Mouse (Mus musculus): Measurements from ENCODE around the gene Mdc1.
A peak's percentile ranks its signal among the peaks of the same experiment; 100 is the strongest.

Mdc1 gene

DNA sequence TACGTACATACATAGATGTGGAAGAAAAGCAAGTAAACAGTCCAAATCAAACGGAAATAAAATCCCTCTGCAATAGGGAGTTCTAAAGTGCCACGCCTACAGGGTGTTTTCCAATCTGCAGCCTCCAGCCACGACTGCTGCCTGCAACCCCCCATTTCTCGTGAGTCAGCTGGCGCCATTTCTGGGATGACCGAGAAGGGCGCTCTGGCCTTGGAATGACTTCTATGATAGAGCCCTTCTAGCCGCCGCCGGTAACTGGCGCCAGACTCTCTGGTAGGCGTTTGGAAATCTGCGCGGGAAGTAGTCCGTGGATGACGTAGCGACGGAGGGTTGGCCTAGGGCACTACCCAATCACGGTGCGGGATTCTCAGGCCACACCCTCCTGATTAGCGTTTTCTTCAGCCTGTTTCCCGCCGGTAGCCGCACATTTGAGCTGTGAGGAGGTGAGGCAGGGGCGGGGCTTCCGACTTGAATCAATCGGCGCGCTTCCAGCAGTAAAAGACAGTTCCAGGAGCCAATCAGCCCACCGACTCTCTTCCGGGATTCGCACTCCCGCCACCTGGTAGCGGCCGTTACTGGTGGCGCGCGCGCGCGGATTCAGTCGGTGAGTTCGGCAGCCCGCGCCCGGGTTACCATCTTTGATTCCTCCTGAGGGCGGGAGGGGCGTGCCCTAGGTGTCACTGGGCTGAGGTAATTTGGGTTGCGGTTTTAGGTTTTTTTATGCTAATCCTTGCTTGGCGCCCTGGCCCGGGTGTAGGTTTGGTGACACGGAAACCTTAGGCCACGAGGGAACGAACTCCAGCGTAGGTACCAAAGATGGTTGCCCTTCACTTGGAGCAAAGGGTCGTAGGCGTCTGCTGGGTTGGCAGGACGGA lies at the start of gene Mdc1:
Gene Mdc1 (plus strand): TSS at position 440 of the 875 bp plus-strand sequence.
- DNase-seq (ENCODE audit: extremely low read depth, insufficient read length, low spot score): peak; percentile 99

DNA sequence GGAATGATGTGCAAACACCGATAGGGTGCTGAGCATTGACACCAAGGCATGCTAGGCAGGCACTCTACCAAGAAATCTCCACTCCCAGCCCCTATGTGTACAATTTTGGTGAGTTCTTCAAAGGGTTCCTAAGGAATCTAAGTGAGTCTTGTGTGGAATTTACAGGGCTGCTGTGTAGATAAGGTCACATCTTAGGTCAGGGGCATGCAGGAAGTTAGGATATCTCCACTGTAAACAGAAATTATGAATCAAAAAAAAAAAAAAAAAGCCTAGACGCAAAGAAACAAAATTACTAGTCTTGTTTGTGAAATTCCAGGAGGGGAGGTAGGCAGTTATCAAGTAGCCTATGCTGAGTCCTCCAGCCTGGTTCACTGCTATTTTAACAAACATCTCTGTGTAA lies 48.5 kb upstream of the Mdc1 start:
- DNase-seq (ENCODE audit: extremely low read depth, insufficient read length, low spot score): no peak

DNA sequence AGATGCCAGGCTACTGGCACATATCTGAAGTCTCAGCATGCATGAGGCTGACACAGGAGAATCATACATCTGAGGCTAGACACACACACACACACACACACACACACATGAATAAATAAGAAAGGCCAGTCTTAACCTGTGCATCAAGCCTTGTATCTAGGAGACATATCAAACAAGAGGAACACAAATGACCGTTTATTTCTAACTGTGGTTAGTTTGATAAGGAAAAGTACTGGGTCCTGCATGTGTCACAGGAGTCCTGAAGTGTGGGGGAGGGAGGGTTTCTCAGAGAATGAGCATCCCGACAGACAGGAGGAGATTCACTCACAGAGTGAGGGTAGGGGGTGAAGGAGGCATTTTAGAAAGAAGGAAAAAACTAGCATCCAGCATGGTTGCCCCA lies 46.2 kb upstream of the Mdc1 start:
- DNase-seq (ENCODE audit: extremely low read depth, insufficient read length, low spot score): no peak

DNA sequence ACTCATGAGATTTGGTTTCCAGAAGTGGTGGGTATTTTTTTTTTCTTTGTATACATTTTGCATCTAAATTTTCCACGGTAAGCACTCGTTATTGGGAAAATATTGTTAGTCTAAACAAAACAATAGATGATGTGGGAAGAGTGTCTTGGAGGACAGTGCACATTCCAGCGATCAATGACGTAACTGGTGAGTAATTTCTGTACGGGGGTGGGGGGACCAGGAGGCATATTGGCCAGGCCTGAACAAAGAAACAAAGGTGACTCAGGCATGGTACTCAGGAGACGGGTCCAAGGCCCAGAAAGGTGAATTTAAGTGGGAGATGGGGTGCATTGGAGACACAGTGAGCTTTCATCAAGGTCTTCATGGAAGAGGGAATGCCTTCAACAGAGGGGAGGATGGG lies 45.7 kb upstream of the Mdc1 start:
- no peak for DNase-seq (ENCODE audit: extremely low read depth, insufficient read length, low spot score)

DNA sequence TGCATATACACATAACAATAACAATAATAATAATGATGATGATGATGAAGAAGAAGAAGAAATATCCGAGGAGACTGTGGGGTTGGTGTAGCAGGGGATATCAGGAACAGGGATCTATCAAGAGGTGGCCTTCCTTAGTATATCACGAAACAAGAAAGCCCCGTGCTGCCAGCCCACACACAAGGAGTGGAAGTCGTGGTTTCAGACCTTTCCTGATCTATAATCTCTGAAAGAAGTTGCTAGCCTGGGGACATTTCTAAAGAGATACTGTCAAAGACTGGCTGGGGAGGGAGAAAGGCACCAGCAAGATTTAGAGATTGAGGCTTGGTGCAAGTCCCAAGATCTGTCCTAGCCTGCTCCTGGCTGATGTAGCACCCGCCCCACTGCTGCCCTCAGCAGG lies 44.5 kb upstream of the Mdc1 start:
- DNase-seq (ENCODE audit: extremely low read depth, insufficient read length, low spot score): no peak

DNA sequence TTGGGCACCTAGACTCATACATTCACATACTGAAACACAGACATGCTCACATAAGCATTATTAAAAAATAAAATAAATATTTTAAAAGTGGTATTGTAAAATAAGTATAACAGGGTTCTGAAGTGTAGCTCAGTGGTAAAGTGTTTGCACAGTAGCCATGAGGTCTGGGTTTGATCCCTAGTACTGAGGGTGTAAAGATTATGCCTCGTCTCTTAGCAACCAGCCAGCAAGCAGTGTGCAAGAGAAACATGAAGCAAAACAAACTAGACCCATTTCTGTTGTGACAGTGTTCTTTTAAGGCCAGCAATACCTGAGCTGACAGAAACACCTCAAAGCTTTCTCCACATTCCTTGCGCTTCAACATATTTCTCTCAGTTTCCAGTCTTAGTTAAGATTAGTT lies 40.4 kb upstream of the Mdc1 start:
- no peak for DNase-seq (ENCODE audit: extremely low read depth, insufficient read length, low spot score)

DNA sequence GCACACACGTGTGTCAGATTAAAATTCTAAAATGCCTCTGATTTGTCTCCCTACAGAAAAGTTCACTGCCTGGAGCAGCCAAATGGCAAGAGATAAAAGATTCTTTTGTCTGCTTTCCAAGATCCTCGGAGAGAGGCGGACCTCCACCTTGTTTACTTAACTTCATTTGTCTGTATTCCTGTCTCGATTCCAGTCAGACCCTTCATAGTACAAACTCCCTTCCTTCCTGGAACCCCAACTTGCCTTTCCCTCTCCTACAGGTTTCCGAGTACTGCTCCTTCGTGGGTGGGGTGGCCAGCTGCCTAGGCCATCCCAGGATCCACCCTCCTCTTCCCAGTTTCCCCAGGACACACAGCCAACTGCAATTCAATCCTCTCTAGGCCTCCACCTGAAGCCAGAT lies 38.3 kb upstream of the Mdc1 start:
- DNase-seq (ENCODE audit: extremely low read depth, insufficient read length, low spot score): no peak

DNA sequence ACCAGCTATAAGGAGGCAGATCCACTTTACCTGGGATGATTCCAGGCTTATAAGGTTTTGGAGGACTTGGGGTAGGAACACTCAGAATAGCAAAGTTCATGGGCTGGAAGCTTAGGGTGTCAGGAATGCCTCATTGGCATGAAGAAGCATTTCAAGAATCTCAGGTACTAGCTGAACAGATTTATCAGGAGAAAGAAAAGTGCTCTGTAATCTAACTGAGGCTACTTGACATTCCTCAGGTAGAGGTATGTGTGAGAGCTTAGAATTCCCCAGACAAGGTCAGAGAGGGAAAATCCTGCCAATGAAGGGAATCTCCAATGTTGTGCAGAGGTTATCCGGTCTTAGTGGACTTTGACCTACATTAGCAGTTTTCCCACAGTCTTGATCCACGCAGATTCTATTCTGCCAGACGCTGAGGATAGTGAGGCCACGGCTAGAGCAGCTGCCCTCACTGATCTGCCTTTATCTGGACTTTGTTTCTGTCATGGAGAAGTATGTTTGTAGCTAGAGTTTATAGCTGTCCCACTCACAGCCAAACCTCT lies 37.4 kb upstream of the Mdc1 start:
- no peak for DNase-seq (ENCODE audit: extremely low read depth, insufficient read length, low spot score)

DNA sequence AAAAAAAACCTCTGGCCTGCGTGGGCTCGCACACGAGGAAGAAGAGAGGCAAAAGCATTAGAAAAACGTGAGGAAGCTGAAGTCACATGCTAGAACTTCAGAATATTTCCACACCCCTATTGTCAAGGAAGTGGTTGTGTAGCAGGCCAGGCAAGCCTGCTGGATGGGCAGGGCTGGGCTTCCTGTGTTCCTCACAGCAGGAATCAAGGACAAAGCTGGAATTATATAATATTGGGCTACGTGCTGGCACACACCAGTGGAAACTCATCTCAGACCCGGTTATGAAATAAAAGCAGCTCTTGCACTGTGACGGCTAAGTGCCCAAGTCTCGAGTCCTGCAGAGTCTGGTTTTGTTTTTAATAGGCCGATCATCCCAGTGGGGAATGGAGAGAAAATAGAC lies 33.2 kb upstream of the Mdc1 start:
- peak; percentile 70 for DNase-seq (ENCODE audit: extremely low read depth, insufficient read length, low spot score)

DNA sequence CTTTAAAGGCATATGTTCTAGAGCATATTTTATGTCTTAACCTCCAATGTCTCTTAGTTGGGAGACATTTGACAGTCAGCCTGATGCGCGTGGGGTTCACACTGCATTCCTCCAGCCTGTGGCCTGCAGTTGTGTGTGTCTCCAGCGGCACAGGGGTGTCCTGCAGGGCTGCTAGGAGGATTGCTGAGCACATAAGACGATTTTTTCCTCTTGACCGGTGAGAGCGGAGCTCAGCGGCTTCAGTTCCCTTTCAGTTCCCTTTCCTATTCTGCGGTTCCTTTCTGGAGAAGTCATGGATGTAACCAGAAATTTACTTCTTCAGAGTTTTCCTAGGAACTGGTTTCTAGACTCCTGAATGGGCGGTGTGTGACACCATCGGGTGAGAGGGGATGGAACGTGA lies 31.9 kb upstream of the Mdc1 start:
- no peak for DNase-seq (ENCODE audit: extremely low read depth, insufficient read length, low spot score)

DNA sequence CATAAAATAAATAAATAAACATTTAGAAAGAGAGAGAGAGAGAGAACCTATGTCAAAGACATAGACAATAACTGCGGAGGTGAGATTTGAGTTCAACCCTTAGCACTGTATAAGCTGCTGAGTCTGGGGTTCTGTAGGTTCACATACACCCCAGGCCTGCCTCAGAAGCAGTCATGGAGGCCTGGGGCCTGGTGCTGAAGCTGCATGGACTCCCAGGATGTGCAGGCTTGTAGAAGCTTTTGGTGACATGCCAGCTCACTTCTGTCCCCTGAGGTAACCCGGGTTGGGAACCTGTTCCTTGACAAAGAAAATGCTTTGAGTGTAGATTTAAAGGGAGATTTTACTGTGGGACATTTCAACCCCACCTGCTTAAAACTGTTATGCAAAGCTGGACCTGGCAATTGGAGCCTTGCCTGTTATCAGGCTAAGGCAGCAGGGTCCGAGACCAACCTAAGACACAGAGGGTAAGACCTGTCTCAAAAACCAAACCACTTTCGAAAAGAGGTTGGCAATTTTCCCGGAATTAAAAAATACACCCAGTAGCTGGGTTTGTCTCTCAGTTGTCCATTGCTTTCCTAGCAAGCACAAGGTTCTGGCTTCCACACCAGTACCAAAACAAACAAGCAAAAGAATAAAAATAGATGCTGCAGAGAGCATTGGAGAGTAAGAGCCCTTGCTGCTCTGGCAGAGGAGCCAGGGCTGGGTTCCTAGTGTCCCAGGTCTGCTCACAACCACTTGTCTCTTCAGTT lies 30.2 kb upstream of the Mdc1 start:
- DNase-seq (ENCODE audit: extremely low read depth, insufficient read length, low spot score): no peak

DNA sequence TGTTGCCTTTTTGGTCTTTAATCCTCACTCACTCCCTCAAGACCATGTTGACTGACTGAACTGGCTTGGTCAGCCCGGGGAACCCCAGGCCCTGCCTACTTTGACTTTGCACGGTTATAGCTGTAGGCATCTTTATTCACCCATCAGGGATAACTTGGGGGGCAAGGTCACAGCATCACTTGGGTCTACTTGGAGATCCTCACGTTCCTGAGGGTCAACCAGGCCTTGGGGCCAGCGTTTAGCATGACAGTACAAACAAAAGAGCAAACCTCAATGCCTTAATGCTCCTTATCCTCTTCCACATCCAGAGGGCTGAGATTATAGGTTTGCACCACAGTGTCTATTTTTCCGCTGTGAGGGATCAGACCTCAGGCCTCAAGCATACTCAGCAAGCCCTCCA lies 29.0 kb upstream of the Mdc1 start:
- no peak for DNase-seq (ENCODE audit: extremely low read depth, insufficient read length, low spot score)

DNA sequence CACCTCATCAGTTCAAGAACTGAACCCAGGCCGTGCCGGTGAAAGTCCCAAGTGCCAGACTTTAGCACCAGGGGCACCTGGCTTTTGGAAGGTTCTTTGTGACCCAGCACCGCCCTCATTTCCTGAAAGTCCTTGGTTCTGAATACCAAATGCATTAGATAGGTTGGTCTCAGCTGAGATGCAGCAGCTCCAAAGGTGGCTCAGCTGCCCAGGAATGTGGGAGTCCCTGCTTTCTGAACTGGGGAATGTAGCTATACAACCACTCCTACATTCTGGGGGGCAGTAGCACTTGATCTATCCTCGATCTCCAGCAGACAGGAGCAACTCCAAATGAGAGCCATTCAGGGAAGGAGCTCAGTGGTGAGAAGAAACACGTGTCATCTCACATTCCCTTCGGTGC lies 28.6 kb upstream of the Mdc1 start:
- no peak for DNase-seq (ENCODE audit: extremely low read depth, insufficient read length, low spot score)

DNA sequence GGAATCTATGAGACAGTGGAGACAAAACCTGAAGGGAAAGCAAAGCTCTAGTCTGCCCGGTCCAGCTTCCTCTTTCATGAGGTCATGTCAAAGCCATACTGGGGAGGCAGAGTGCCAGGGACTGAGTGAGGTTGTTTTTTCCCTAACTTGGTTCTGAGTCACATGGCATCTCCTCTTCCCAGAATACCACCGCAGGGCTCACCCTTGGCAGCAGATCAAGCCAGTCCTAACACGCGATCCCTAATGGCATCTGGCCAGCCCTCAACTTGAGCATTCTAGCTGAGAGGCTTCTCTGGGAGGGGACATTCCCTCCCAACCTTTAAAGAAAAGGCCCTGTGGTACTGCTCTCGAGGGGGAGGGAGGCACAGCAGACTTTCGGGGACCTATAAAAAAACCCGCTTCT lies 28.1 kb upstream of the Mdc1 start:
- peak; percentile 92 for DNase-seq (ENCODE audit: extremely low read depth, insufficient read length, low spot score)

DNA sequence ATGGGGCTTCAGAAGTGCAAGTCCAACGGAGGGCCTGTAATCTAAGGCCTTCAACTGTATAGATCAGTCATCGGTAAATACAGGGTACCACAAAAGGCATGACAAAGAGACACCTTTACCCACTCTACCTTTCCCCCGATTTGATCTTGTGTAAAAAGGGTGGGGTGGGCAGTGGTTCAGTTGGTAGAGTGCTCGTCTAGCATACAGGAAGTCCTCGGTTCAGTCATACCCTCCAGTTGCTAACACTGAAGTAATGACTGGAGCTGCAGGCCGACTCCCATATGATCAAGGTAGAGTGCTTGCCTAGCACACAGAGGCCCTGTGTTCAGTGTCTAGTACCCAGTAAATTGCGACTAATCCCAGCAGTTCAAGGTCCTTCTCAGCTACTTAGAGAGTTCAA lies 27.7 kb upstream of the Mdc1 start:
- no peak for DNase-seq (ENCODE audit: extremely low read depth, insufficient read length, low spot score)

DNA sequence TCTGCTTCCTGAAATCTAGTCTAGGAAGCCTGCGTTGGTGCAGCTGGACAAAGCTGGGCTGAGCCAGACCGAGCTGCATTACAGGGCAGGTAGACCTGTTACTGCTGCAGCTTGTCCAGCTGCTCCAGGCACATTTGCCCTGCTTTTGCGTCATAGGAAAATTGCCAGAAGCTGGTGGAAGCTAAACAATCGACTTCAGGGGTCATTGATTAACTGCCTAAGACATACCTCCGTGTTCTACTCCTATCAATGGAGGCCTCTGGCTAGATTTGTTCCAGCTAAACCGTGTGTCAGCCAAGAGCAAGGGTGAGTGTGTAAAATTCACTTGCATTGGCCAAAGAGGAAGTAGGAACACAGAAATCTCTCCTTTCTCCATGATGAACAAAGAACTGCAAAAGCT lies 26.6 kb upstream of the Mdc1 start:
- DNase-seq (ENCODE audit: extremely low read depth, insufficient read length, low spot score): no peak

DNA sequence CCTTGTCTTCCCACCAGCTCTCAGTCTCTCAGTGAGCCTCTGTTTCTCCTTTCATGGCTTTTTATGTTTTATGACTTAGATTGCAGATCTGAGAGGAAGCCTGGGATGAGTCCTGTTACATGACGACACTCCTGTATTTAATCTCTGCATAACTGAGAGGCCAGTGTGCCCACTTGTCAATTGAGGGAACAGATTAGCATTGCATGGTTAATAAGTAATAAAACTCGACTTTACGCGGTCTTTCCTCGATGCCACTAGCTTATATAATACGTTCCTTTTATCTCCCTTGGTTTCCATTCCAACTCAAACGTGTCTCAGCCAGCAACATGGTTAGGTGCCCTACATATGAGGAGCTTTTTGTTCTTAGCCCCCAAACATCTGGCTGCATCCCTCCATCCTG lies 25.5 kb upstream of the Mdc1 start:
- no peak for DNase-seq (ENCODE audit: extremely low read depth, insufficient read length, low spot score)

DNA sequence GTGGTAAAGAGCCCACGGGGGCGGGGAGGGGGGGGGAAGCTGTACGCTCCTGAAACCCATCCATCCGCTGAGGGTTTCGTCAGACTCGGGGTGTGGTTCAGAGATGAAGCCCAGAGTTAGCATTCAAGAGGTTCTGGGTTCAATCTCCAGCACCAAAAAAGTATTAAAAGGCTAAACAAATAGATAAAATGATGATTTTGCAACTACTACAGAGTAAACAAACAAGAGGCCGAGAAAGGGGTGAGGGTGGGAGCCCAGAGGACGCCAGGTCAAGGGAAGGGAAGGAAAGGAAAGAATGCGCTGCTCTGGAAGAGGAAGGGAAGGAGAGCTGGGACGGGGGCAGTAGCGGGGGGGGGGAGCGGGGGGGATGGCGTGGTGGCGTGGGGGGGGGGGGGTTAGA lies 24.6 kb upstream of the Mdc1 start:
- DNase-seq (ENCODE audit: extremely low read depth, insufficient read length, low spot score): no peak

DNA sequence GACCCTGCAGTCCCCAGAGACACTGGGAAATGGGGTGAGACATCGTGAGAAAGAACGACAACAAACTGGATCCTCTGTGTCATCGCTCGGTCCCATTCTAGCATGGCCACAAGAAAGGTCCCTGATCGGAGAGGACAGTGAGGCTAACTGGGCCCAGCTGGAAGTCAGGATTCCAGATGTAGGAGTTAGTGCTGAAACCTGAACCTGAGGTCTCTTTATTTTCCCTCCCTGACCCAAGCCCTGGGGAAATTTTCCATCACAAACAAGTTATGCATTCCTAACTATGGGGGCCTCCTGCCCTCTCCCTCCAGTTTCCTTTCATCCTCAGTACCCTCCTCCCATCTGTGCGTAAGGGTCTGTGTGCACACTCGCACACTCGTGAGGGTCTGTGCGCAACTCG lies 24.1 kb upstream of the Mdc1 start:
- DNase-seq (ENCODE audit: extremely low read depth, insufficient read length, low spot score): no peak

DNA sequence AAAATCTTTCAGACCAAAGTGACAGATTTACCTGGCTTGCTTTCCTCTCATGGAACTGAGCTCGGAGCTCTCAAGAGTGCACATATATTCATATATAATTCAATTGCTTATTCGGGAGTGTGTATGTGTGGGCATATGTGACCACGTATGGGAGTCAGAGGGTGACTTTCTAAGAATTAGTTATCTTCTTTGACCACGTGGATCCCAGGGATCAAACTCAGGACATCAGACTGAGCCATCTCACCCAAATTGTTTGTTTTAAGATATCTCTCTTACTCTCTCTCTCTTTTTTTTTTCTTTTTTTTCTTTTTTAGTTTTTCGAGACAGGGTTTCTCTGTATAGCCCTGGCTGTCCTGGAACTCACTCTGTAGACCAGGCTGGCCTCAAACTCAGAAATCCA lies 21.2 kb upstream of the Mdc1 start:
- no peak for DNase-seq (ENCODE audit: extremely low read depth, insufficient read length, low spot score)

DNA sequence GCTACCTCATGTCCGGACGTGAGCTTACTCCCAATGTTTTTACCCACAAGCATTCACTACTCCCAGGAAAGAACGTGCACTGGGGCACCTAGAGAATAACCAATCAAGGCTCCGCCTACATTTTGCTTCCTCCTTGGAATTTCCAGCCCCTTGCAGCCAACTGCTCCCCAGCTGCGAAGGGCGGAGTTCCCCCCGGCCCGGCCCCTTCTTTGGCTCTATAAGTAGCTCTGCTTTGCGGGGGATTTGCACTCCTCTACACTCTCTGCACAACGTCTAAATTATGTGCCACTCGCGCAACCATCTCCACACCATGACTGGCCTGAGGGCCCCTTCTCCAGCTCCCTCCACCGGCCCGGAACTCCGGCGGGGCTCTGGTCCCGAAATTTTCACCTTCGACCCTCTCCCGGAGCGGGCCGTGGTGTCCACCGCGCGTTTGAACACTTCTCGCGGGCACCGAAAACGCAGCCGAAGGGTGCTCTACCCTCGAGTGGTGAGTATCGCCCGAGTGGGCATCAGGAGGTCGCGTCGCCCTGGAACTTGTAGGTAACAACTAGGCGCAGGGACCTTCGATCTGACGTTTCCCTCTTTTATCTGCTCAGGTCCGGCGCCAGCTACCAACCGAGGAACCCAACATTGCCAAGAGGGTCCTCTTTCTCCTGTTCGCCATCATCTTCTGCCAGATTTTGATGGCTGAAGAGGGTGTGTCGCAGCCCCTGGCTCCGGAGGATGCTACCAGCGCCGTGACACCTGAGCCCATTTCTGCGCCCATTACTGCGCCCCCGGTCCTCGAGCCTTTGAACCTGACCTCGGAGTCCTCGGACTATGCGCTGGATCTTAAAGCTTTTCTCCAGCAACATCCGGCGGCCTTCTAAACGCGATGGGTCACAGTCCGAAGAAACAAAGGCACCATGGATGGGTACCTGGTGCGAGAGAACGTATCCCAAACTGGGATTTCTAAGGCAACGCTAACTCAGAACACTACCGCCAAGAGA lies 19.6 kb upstream of the Mdc1 start, which contains the start of gene Ier3:
Gene Ier3 (plus strand): TSS at position 246 of the 992 bp plus-strand sequence.
- peak; percentile 93 for DNase-seq (ENCODE audit: extremely low read depth, insufficient read length, low spot score)
